Mouse (Mus musculus): ENCODE measurements around the gene Olfr273.

GRCm38 (mm10) chr4:52814304-52814703 is 44.7 kb downstream of the Olfr273 start, which contains the start of gene Olfr275:
- TF ChIP-seq CTCF (IDR thresholded peaks at IDR 0.05; ENCODE audit: low read depth) (no peak), EP300 (optimal IDR thresholded peaks at IDR 0.05) (no peak)
